Mouse (Mus musculus): ENCODE measurements around the gene Mylk3. TPM values are rescaled to one million over a fixed set of nuclear protein-coding genes. Genes with fewer than 3 reads are reported as not detected.

Gene Mylk3
- polyA plus RNA-seq, 1 experiment from 2014 or later = 0.37 TPM

DNA sequence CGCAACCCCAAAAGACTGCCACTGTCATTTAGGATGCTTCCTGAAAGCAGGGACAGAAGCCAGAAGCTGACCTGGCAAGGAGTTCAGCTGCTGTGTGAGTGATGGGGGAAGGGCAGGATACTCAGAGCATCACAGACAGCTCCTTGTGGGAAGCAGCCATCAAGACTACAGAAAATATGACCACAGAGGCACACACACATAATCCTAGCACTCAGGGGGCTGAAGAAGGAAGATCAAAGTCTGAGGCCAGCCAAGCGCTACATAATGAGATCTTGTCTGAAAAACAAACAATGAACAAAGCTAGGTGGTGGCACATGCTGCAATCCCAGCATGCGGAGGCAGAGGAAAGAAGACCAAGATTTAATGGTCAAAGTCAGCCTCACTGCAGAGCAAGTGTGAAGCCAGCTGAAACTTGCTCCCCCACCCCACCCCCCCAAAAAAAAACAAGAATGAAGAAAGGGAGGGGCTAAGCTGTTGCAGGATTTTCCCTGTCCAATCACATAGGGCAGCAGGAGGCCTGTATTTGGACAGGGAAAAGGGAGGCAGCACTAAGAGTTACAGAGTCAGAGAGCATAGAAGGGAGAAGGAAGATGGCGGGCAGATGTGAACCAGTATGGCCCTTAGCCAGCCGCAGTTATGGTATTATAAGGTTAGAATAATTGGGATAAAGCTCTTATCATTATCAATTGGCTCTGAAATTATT is 46.1 kb downstream of the Mylk3 start:
- Histone ChIP-seq H3K36me3 (ENCODE audit: control insufficient read depth, insufficient read depth, low read length) (no peaks in the 10 kb centered on the region), H3K9me3 (ENCODE audit: control insufficient read depth, low read length) (no peaks in the 10 kb centered on the region), H3K27me3 (ENCODE audit: control insufficient read depth, insufficient read depth, low read length) (no peaks in the 10 kb centered on the region), H3K4me1 (ENCODE audit: control insufficient read depth, insufficient read depth, low read length) (no peaks in the 10 kb centered on the region), H3K4me2 (ENCODE audit: low read depth, low read length) (no peak overlapping the region), H3K9ac (replicated peaks; ENCODE audit: low read depth, low read length) (no peak overlapping the region), H3K4me3 (ENCODE audit: low read depth, low read length) (no peak overlapping the region), H3K27ac (ENCODE audit: low read depth, low read length) (no peak overlapping the region)
- WGBS = 67% methylated on average over 5 of the region's 5 CpGs
- no peak for ATAC-seq (ENCODE audit: low read depth)

DNA sequence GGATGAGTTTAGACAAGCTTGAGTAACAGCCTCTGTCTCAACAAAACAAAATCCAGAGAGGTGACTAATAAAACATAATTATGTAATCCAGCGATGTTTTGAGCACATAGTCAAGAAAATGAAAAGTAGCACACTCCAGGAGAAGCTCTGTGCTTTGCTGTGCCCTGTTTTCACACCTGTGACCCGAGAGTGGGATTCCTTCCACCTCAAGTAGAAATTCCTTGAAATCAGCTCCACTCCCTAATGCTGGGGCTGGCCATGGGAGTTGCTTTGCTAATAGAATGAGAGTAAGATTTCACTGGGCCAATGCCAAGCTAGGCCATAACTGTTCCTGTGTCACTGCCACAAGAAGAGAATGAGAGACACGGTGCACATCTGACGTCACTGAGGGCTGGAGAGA is 48.5 kb downstream of the Mylk3 start:
- no peak overlapping the region for H3K9ac ChIP-seq (replicated peaks; ENCODE audit: low read depth, low read length)
- H3K27ac ChIP-seq (ENCODE audit: low read depth, low read length) = no peak overlapping the region
- H3K4me1 ChIP-seq (ENCODE audit: control insufficient read depth, insufficient read depth, low read length) = no peaks in the 10 kb centered on the region
- ATAC-seq (ENCODE audit: low read depth) = no peak
- WGBS = 81% methylated on average over 4 of the region's 4 CpGs
- H3K4me2 ChIP-seq (ENCODE audit: low read depth, low read length) = no peak overlapping the region
- no peaks in the 10 kb centered on the region for H3K36me3 ChIP-seq (ENCODE audit: control insufficient read depth, insufficient read depth, low read length)
- H3K27me3 ChIP-seq (ENCODE audit: control insufficient read depth, insufficient read depth, low read length) = no peaks in the 10 kb centered on the region
- H3K4me3 ChIP-seq (ENCODE audit: low read depth, low read length) = no peak overlapping the region
- H3K9me3 ChIP-seq (ENCODE audit: control insufficient read depth, low read length) = no peaks in the 10 kb centered on the region

DNA sequence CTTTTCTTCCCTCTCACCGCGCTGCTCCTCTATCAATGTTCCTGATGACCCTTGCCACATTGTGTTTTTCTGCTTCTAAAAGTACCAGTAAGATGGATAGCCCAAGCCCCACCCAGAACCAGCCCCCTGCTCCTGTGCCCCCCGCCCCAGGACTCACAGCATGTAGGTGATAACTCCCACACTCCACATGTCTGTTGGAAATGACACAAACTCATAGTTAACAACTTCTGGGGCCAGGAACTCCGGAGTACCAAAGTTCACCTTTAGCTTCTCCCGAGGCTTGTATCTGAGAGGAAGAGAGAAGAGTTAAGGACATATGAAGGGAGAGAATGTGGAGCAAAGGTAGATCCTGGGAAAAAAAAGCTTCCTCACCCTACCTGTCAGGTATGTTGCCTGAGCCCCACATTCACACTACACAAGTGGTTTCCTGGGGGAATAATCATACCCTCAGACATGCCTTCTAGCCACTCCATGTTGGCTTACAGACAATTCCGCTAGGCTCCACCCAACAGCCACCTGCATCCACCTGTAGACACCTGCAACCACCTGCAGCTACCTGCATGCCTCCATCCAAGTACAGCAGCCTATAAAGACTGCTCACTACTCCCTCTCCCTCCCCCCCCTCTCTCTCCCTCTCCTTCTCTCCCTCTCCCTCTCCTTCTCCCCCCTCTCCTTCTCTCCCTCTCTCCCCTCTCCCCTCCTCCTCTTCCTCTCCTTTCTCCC is 49.8 kb downstream of the Mylk3 start:
- Histone ChIP-seq H3K4me3 (ENCODE audit: low read depth, low read length) (no peak overlapping the region), H3K4me2 (ENCODE audit: low read depth, low read length) (no peak overlapping the region), H3K9ac (replicated peaks; ENCODE audit: low read depth, low read length) (no peak overlapping the region), H3K27ac (ENCODE audit: low read depth, low read length) (no peak overlapping the region), H3K36me3 (ENCODE audit: control insufficient read depth, insufficient read depth, low read length) (no peaks in the 10 kb centered on the region), H3K4me1 (ENCODE audit: control insufficient read depth, insufficient read depth, low read length) (no peaks in the 10 kb centered on the region), H3K27me3 (ENCODE audit: control insufficient read depth, insufficient read depth, low read length) (no peaks in the 10 kb centered on the region), H3K9me3 (ENCODE audit: control insufficient read depth, low read length) (no peaks in the 10 kb centered on the region)
- no peak for ATAC-seq (ENCODE audit: low read depth)
- WGBS = 88% methylated on average over 6 of the region's 6 CpGs

DNA sequence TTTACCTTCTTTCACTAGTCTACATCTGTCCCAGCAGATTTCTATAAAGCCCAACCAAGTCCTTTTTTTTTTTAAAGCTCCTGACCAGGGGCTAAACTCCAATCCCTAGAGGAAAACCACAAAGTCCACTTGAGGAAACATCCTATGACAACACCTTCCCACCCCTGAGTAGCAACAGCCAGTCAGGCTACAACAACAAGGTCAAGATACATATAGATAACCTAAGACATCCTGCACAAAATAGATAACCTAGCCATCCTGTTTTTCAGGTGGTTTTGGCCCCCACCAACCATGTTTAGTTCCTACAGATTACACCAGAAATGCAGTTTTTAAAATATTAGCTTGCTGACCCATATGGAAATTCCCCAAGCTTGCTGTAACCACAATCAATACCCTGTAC is 51.0 kb downstream of the Mylk3 start:
- Histone ChIP-seq H3K36me3 (ENCODE audit: control insufficient read depth, insufficient read depth, low read length) (no peaks in the 10 kb centered on the region), H3K27me3 (ENCODE audit: control insufficient read depth, insufficient read depth, low read length) (no peaks in the 10 kb centered on the region)
- ATAC-seq (ENCODE audit: low read depth) = no peak

DNA sequence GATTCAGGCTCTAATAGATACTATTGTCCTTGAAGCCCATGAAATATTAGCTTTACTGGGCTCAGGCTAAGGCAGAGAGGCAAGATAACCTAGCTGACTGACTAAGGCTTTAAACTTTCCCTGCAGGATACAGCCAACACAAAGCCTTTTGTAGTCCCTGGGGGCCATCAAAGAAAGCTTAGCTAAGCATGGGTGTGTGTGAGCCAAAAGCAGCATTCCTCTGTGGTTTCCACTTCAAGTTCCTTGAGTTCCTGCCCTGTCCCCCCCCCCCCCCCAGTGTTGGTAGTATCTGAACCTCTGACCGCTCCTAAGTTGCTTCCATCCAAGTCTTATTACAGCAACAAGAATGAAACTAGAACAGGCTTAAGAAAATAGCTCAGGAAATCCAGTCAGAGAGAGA is 56.6 kb downstream of the Mylk3 start:
- no peak overlapping the region for H3K4me2 ChIP-seq (ENCODE audit: low read depth, low read length)
- H3K9ac ChIP-seq (replicated peaks; ENCODE audit: low read depth, low read length) = no peak overlapping the region
- 70% methylated on average over 1 of the region's 1 CpGs for WGBS
- no peak overlapping the region for H3K27ac ChIP-seq (ENCODE audit: low read depth, low read length)
- no peaks in the 10 kb centered on the region for H3K4me1 ChIP-seq (ENCODE audit: control insufficient read depth, insufficient read depth, low read length)
- no peak for ATAC-seq (ENCODE audit: low read depth)
- no peaks in the 10 kb centered on the region for H3K9me3 ChIP-seq (ENCODE audit: control insufficient read depth, low read length)
- no peaks in the 10 kb centered on the region for H3K36me3 ChIP-seq (ENCODE audit: control insufficient read depth, insufficient read depth, low read length)
- no peaks in the 10 kb centered on the region for H3K27me3 ChIP-seq (ENCODE audit: control insufficient read depth, insufficient read depth, low read length)
- no peak overlapping the region for H3K4me3 ChIP-seq (ENCODE audit: low read depth, low read length)

More for the DNA sequence above, 51.0 kb downstream of the Mylk3 start:
- Histone ChIP-seq H3K27ac (ENCODE audit: low read depth, low read length) (no peak overlapping the region), H3K9ac (replicated peaks; ENCODE audit: low read depth, low read length) (no peak overlapping the region), H3K4me3 (ENCODE audit: low read depth, low read length) (no peak overlapping the region), H3K4me2 (ENCODE audit: low read depth, low read length) (no peak overlapping the region), H3K4me1 (ENCODE audit: control insufficient read depth, insufficient read depth, low read length) (no peaks in the 10 kb centered on the region), H3K9me3 (ENCODE audit: control insufficient read depth, low read length) (no peaks in the 10 kb centered on the region)

DNA sequence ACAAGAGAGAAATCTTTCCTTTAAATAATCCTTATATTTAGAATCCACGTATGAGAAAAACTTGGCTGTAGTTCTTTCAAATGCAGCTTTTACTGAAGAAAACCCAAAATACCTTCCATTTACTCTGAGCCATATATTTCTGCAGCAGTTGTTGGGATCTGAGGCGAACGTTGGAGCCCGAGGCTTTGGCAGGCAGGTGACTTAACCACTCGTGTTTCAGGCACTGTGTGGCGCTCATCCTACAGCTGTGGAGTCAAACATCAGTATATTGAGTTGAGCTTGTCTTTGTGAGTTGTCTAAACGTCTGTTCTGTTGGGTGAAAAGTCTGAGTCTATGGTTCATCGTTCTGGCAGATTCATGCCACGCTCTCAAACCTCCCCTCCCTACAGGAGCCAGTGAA is 59.1 kb downstream of the Mylk3 start:
- H3K27ac ChIP-seq (ENCODE audit: low read depth, low read length) = no peak overlapping the region
- 86% methylated on average over 9 of the region's 9 CpGs for WGBS
- no peak overlapping the region for H3K4me3 ChIP-seq (ENCODE audit: low read depth, low read length)
- no peak for ATAC-seq (ENCODE audit: low read depth)
- H3K4me1 ChIP-seq (ENCODE audit: control insufficient read depth, insufficient read depth, low read length) = no peaks in the 10 kb centered on the region
- no peak overlapping the region for H3K9ac ChIP-seq (replicated peaks; ENCODE audit: low read depth, low read length)
- H3K36me3 ChIP-seq (ENCODE audit: control insufficient read depth, insufficient read depth, low read length) = no peaks in the 10 kb centered on the region
- no peak overlapping the region for H3K4me2 ChIP-seq (ENCODE audit: low read depth, low read length)
- no peaks in the 10 kb centered on the region for H3K27me3 ChIP-seq (ENCODE audit: control insufficient read depth, insufficient read depth, low read length)
- no peaks in the 10 kb centered on the region for H3K9me3 ChIP-seq (ENCODE audit: control insufficient read depth, low read length)

DNA sequence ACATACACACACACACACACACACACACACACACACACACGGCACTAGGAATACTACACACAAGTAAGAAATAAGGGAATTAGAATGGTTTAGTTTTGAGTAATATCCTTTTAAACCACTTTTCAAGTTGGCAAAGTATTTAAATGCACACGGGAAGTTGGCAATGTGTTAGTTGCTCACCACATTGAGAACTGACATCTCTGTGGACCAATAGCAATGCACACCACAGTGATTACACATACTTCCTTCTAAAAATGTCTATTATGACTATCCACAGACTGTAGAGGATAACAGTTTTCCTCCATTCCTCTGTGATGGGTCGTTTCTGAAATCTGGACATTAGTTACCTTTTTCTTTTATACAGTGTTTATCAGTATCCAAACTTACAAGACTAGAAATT is 63.1 kb downstream of the Mylk3 start:
- H3K9me3 ChIP-seq (ENCODE audit: control insufficient read depth, low read length) = no peaks in the 10 kb centered on the region
- no peak overlapping the region for H3K9ac ChIP-seq (replicated peaks; ENCODE audit: low read depth, low read length)
- H3K36me3 ChIP-seq (ENCODE audit: control insufficient read depth, insufficient read depth, low read length) = no peaks in the 10 kb centered on the region
- ATAC-seq (ENCODE audit: low read depth) = no peak
- 82% methylated on average over 3 of the region's 3 CpGs for WGBS
- H3K4me3 ChIP-seq (ENCODE audit: low read depth, low read length) = no peak overlapping the region
- H3K27me3 ChIP-seq (ENCODE audit: control insufficient read depth, insufficient read depth, low read length) = no peaks in the 10 kb centered on the region
- no peaks in the 10 kb centered on the region for H3K4me1 ChIP-seq (ENCODE audit: control insufficient read depth, insufficient read depth, low read length)
- H3K4me2 ChIP-seq (ENCODE audit: low read depth, low read length) = no peak overlapping the region
- no peak overlapping the region for H3K27ac ChIP-seq (ENCODE audit: low read depth, low read length)

DNA sequence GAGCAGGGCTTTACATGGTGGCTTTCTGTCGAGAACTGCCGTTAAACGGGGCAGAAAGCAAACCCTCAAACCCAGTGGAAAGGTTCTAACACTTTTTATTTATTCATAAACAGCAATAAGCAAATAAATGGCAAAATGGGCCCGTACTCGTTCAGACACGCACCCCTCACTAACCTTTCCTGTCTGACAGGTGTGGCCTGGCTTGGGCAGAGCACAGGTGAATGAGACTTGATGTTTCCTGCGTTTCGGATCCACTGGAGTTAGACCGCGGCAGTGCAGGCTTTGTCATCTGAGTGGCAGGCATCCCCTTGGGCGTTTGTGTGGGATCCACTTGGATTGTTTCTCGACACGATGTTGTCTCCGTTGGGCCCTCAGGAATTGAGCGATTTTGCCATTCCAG is 64.2 kb downstream of the Mylk3 start:
- no peaks in the 10 kb centered on the region for H3K4me1 ChIP-seq (ENCODE audit: control insufficient read depth, insufficient read depth, low read length)
- whole genome bisulfite sequencing = 88% methylated on average over 15 of the region's 15 CpGs
- H3K4me2 ChIP-seq (ENCODE audit: low read depth, low read length) = no peak overlapping the region
- H3K4me3 ChIP-seq (ENCODE audit: low read depth, low read length) = no peak overlapping the region
- H3K9ac ChIP-seq (replicated peaks; ENCODE audit: low read depth, low read length) = no peak overlapping the region
- no peak for ATAC-seq (ENCODE audit: low read depth)
- H3K9me3 ChIP-seq (ENCODE audit: control insufficient read depth, low read length) = no peaks in the 10 kb centered on the region
- H3K27me3 ChIP-seq (ENCODE audit: control insufficient read depth, insufficient read depth, low read length) = no peaks in the 10 kb centered on the region
- H3K36me3 ChIP-seq (ENCODE audit: control insufficient read depth, insufficient read depth, low read length) = no peaks in the 10 kb centered on the region
- H3K27ac ChIP-seq (ENCODE audit: low read depth, low read length) = no peak overlapping the region

DNA sequence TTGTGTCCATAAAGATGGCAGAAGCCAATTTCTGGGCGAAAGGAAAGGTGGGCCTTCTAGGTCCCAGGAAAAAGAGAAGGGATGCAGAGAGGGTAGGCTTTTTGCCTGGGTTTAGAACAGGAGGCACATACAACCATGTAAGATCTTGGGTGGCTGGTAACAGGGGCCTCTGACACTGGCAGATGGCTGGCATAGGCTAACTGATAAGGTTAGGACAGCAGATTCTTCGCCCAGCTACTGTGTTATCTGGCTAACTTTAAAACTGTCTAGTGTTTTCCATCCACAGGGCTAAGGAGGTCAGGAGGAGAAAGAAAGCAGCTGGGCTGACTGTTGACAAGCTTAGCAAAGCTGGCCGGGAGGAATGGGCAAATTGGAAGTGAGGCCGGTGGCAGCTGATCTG is 67.6 kb downstream of the Mylk3 start:
- WGBS = 93% methylated on average over 4 of the region's 4 CpGs

More for the DNA sequence above, 67.6 kb downstream of the Mylk3 start:
- no peak overlapping the region for H3K27ac ChIP-seq (ENCODE audit: low read depth, low read length)
- H3K27me3 ChIP-seq (ENCODE audit: control insufficient read depth, insufficient read depth, low read length) = no peaks in the 10 kb centered on the region
- ATAC-seq (ENCODE audit: low read depth) = no peak
- no peaks in the 10 kb centered on the region for H3K4me1 ChIP-seq (ENCODE audit: control insufficient read depth, insufficient read depth, low read length)
- no peaks in the 10 kb centered on the region for H3K9me3 ChIP-seq (ENCODE audit: control insufficient read depth, low read length)
- H3K4me2 ChIP-seq (ENCODE audit: low read depth, low read length) = no peak overlapping the region
- H3K36me3 ChIP-seq (ENCODE audit: control insufficient read depth, insufficient read depth, low read length) = no peaks in the 10 kb centered on the region
- no peak overlapping the region for H3K4me3 ChIP-seq (ENCODE audit: low read depth, low read length)
- no peak overlapping the region for H3K9ac ChIP-seq (replicated peaks; ENCODE audit: low read depth, low read length)
